Mouse (Mus musculus) urinary bladder, postnatal 10 days (tissue): ENCODE data around the gene Id2.

ENCODE experiments used
- DNase-seq: peaks from one replicate; pipeline ENCODE4 v3.0.0; 2022; ENCODE audit warnings: low spot score

Id2 gene

DNA sequence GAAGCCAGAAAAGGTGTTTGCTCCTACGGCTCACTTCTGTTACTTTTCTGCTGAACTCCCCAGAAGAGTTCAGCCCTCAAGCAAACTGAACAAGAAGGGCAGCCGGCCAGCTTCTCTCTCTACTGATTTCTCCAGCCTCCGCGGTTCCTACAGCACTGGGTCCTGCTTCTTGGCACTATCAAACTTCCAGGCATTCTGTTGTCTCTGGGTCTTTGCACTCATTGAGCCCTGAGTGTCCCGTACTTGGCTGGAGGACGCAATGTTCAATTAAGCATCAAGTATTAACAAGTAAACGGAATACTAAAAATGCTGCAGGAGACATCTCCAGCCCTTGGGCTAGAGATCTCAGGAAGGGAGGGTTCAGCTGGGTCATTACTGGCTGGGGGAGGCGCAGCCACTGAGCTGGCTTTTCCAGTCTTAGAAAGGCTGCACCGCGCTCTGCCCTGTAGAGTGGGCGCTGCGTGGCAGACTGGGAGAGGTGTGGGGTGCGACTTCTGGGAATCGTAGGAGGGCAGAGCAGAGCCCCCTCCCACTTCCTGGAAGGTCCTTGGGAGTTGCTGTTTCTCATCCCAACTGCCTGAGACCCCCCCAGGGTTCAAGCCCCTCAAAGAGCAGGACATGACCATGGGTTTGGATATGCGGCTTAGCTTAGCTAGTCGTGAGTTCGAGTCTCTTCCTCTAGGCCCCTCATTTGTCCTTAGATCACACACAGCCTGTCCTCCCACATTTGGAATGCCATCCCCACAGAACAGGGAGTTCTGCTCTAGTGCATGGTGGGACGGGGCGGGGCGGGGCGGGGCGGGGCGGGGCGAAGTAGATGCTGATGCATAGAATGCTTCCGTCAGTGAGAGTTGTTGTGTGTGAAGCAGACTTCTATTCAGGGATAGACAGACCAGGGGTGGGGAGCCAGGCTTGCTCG lies 13.4 kb downstream of the Id2 start:
- no peak for DNase-seq

DNA sequence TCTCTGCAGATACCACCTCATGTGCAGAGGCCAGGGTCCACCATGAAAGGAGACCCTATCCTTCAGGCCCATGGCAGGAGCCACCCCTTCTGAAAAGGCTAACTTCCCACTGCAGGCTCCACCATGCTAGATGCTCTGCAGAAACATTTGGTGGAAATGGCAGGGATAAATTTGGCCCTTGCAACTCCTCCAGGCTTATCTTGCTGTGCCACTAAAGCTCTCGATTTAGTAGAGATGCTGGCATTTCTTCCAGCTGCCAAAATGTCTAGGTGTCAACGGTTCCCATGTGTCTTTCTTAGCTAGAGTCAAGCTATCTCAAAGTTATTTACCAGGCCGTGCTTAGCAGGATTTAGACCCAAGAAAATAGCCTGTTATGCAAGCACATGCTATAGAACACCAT lies 22.6 kb downstream of the Id2 start:
- DNase-seq, result no peak

DNA sequence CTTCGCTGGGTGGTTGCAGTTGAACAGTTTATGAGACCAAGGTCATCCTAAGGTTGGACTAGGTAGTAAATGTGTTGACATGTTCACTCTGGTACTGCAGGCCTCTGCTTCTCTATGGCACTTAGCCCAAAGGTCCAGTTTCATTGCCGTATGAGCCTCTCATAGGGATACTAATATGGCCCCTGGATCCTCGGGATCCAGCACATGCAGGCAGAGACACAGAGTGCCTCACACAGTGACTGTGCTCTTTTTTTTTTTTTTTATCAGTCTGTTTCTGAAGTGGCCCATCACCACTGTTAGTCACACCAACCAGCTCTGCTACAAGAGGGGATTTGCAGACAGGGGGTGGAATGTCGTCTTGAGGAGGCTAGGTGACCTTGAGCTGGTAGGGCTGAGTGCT lies 23.6 kb downstream of the Id2 start:
- no peak for DNase-seq

DNA sequence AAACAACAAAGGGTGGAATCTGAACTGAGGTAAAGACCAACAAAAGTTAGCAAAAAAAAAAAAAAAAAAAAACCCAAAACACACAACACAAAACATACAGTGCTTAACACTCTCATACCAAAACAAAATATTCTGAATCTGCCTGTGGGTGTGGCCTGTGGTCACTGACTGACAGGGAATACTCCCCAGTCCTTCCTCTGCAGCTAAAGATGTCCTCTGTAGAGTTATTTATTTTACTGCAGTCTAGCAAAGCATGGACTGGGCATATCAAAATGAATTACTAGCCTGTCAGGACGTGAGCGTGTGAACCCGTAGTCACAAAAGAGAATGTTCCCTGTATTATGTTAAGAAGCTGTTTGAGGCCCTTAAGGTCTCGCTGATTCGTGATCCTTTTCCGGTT lies 34.7 kb downstream of the Id2 start:
- no peak for DNase-seq

DNA sequence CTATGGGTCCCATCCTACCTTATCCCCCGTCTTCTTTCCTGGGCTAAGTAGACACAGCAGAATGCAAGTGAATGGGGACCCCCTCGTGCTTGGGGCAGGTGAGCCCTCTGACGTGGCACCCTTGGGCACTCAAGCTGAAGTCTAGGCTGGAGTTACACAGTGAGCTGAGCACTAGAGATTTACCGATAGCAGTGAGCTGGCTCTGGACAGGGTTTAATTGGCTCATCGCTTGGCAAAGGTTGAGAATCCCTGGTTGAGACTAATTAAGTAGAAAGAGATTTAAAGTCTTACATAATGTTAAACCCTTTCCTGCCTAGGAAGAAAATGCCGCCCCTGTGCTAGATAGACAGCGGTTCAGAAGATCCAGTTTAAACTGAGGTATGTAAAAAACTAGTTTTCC lies 36.0 kb downstream of the Id2 start:
- DNase-seq, result no peak

DNA sequence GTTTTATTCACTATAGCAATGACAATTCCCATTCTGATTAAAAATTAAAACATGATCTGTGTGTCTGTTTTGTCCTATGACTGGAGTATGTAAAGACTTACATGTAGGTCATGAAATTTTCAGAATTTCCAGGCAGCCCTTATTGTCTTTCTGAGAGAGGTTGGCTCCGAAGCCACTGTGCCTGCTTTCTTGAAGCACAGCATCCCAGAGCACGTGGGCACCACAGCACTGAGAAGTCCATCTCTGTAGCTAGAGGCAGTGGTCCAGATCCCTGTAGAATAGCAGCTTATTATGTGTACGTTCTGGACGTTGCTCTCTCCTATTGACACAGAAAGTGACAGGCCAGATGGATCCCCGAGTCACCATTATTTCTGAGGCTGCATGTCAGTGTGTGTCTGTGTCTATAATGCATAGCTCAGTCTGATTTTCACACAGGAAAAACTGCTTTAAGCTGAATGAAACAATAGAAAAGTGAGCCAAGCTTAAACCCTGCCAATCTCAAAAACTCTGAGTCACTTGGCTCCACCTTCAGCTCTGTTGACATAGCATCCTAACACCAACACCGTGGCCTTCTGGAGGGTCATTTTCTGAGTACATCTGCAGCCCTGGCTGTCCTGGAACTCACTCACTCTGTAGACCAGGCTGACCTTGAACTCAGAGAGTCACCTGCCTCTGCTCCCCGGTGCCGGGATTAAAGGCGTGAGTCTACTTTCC lies 37.3 kb downstream of the Id2 start:
- DNase-seq, result no peak

DNA sequence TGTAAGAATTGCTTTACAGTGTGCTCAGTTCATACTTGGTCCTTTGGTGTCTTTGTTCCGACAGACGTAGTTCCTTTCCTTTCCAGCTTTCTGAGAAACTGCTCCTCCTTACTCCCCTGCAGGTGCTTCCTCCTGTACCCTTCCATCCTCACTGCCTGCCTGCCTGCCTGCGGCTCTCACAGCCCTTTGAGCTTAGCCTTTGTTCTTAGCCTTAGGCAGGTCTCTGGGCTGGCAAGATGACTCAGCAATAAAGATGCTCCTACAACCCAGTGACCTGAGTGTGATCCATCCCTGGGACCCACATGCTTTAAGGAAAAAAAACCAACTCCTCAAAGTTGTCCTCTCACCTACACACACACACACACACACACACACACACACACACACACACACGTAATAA lies 42.0 kb downstream of the Id2 start:
- no peak for DNase-seq

DNA sequence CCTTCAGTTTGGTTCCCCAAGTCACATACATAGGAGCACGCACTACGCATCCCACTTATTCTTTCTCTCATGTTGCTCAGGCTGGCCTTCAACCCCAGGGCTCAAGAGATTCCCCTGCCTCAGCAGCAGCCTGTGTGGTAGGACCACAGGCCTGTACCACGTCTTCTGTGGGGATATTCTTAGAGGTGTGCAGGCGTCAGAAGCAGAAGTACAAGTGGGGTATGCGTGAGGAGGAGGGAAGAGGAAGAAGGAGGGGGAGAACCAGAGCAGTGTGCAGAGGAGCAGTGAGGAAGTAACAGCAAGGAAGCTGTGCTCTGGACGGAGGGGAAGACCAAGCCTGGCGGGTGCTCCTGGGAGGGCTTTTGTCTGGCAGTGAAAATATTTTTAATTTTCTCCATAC lies 42.4 kb downstream of the Id2 start:
- DNase-seq, result no peak

DNA sequence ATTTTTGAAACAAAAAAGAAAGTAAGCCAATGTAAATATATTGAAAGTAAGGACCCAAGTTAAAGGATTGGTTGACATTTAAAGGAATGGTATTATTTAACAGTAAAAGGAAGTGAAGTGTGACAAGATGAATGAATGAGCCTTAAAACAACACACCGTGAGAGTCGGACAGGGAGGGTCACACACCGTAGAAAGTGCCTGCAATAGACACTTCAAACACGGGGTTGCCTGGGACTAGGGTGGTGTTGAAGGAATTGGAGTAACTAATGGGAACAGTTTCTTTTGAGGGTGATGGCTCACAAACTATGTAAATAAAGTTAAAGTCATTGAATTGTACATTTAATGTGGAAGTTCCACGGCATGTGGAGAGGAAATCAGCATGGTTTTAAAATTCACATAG lies 47.7 kb downstream of the Id2 start:
- no peak for DNase-seq

DNA sequence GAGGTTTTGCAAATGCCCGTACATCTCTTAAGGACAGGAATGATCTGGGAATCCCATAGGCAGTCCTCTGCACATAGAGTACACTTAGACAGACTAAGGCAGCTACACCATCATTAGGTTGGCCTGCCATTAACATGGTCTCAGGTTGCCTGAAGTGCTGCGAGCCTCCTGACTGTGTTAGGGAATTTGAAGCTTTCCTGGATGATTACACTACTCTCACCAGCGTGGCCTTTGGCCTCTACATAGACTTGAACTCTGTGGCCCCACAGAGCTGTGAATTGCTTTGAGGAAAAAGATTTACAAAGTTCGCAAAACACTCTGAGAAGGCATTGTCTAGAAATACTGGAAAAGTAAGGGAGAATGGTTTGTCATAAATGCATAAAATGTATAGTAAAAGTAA lies 52.4 kb downstream of the Id2 start:
- no peak for DNase-seq

DNA sequence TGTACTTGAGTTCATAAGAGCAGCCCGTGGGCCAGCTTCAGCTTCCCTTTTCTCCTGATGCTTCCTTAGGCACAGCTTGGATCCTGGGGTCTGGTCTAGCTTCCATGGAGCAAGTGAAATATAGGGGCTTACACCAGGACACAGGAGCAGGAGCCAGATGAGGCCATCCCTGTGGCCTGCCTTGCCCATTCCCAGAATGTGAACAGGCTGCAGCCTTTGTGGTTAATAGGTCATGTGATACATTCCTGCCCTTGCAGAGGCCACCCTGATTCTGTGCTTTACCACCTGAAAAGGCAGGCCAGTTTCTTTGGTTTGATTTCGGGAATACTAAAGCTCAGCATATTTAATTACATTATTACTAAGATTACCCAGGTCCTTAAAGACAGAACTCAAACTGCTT lies 52.9 kb downstream of the Id2 start:
- DNase-seq, result no peak
